Mouse (Mus musculus) liver, embryonic 13.5 days (tissue): ENCODE measurements at regions not wholly inside any gene's neighbourhood (a gene's known extent, or its start where the extent isn't known, plus 50 kb on each side); places are given as distances from the start of the nearest gene placed in this dataset.

ENCODE experiments used
- ATAC-seq: fragments of 200-750 bp; cut with Nextera tagmentation; 2 replicates; pipeline ENCODE4 v1.8.0; 2017; ENCODE audit warnings: low read depth, mild to moderate bottlenecking, moderate number of reproducible peaks, moderate library complexity
- DNase-seq: peaks from one replicate; pipeline ENCODE4 v3.0.0; 2022
- H3K27ac ChIP-seq: fragments of 300-500 bp; sonication (generic); 2 replicates; pipeline ENCODE4 v1.5.1; 2015; ENCODE audit warnings: moderate library complexity, mild to moderate bottlenecking, inconsistent platforms
- H3K27me3 ChIP-seq: fragments of 300-500 bp; sonication (generic); 2 replicates; pipeline ENCODE4 v1.6.1; 2015; ENCODE audit warnings: mild to moderate bottlenecking, inconsistent platforms
- H3K36me3 ChIP-seq: fragments of 300-500 bp; sonication (generic); 2 replicates; pipeline ENCODE4 v1.6.1; 2015; ENCODE audit warnings: mild to moderate bottlenecking, inconsistent platforms
- H3K4me1 ChIP-seq: fragments of 300-500 bp; sonication (generic); replicated peaks from 2 replicates; pipeline ENCODE4 v1.6.1; 2015; ENCODE audit warnings: inconsistent platforms
- H3K4me2 ChIP-seq: fragments of 300-500 bp; sonication (generic); 2 replicates; pipeline ENCODE4 v1.6.1; 2015; ENCODE audit warnings: inconsistent platforms, mild to moderate bottlenecking, moderate library complexity
- H3K4me3 ChIP-seq: fragments of 300-500 bp; sonication (generic); replicated peaks from 2 replicates; pipeline ENCODE4 v1.5.1; 2015; ENCODE audit warnings: mild to moderate bottlenecking, inconsistent platforms
- H3K9ac ChIP-seq: fragments of 300-500 bp; sonication (generic); 2 replicates; pipeline ENCODE4 v1.6.1; 2015; ENCODE audit warnings: mild to moderate bottlenecking, inconsistent platforms
- H3K9me3 ChIP-seq: fragments of 300-500 bp; sonication (generic); replicated peaks from 2 replicates; pipeline ENCODE4 v1.6.1; 2016; ENCODE audit warnings: inconsistent platforms
- WGBS: fragments of 180-500 bp; shearing (Covaris S2); methylation state at CpG from one replicate; pipeline ENCODE4 v1.1.7; 2015; ENCODE audit not compliant: insufficient replicate concordance; 5-methylcytosine and 5-hydroxymethylcytosine counted together

DNA sequence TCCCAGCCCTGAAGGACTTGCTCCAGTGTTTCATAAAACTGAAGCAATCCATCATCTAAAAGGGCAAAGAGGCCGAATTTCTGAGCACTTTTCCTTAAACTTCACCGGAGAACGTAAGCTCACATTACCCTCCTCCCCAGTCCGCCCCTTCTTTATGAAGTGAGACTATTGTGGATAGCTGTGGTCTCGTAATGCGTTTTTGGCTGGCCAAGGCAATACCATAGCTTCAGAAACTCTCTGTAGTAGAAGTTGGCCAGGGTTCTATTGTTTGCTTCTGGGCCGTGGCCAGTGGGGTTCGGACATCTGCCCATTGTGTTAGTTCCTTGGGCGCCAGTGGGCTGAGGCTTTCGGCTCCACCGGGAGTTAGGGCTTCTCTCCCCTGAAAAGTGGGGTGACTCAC, 301.7 kb upstream of the Sox9 start:
- Histone ChIP-seq H3K9me3 (0 out of 2 replicates have a peak, but pooled peaks cover 4% of the 10 kb centered on the region), H3K27me3 (no peaks in the 10 kb centered on the region), H3K9ac (no peak overlapping the region), H3K4me1 (no peaks in the 10 kb centered on the region), H3K4me2 (no peak overlapping the region), H3K4me3 (no peak overlapping the region), H3K27ac (no peak overlapping the region), H3K36me3 (no peaks in the 10 kb centered on the region)
- 69% methylated on average over 11 of the region's 11 CpGs for WGBS
- ATAC-seq (no peak), DNase-seq (no peak)

GRCm38 (mm10) chr11:112501781-112502180, 280.2 kb upstream of the Sox9 start:
- ATAC-seq, result no peak

GRCm38 (mm10) chr11:112519076-112519475, 262.9 kb upstream of the Sox9 start:
- H3K4me2 ChIP-seq, result no peak overlapping the region
- no peaks in the 10 kb centered on the region for H3K36me3 ChIP-seq
- H3K4me3 ChIP-seq, result no peak overlapping the region
- no peak overlapping the region for H3K27ac ChIP-seq
- ATAC-seq (no peak), DNase-seq (no peak)
- no peak overlapping the region for H3K9ac ChIP-seq
- no peaks in the 10 kb centered on the region for H3K27me3 ChIP-seq
- 65% methylated on average over 8 of the region's 8 CpGs for WGBS
- peaks cover 1% of the 10 kb centered on the region; the same call in 1 of the 2 replicates for H3K9me3 ChIP-seq
- no peaks in the 10 kb centered on the region for H3K4me1 ChIP-seq

More at GRCm38 (mm10) chr11:112501781-112502180, 280.2 kb upstream of the Sox9 start:
- no peak overlapping the region for H3K27ac ChIP-seq
- no peaks in the 10 kb centered on the region for H3K36me3 ChIP-seq
- H3K9me3 ChIP-seq, result no peaks in the 10 kb centered on the region
- H3K27me3 ChIP-seq, result no peaks in the 10 kb centered on the region
- H3K4me2 ChIP-seq, result no peak overlapping the region
- DNase-seq, result no peak
- no peak overlapping the region for H3K9ac ChIP-seq
- no peak overlapping the region for H3K4me3 ChIP-seq
- 15% methylated on average over 5 of the region's 5 CpGs for WGBS
- no peaks in the 10 kb centered on the region for H3K4me1 ChIP-seq

GRCm38 (mm10) chr11:112524983-112525382, 257.0 kb upstream of the Sox9 start:
- Histone ChIP-seq H3K4me3 (no peak overlapping the region), H3K36me3 (no peaks in the 10 kb centered on the region), H3K9me3 (peaks cover 9% of the 10 kb centered on the region; the same call in 1 of the 2 replicates), H3K4me1 (no peaks in the 10 kb centered on the region), H3K9ac (no peak overlapping the region), H3K4me2 (no peak overlapping the region), H3K27me3 (no peaks in the 10 kb centered on the region), H3K27ac (no peak overlapping the region)
- ATAC-seq, result no peak
- WGBS, result 60% methylated on average over 3 of the region's 3 CpGs
- DNase-seq, result no peak

DNA sequence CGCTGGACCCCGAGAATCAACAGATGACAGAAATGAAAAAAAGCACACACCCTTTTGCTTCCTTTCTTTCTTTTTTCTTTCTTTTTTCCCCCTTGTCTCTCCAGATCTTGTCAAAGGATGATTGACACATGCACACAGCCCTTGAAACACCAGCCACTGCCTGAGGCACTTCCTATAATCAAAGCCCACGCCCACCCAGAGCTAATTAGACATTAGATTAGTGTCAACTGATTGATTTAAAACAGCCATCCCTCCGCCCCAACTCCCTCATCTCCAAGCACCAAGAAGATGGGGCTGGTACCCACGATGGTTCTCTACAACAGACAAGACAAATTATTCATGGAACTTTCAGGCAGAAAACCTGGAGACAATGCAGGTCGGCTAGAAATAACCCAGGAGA, 239.5 kb upstream of the Sox9 start:
- ATAC-seq (no peak), DNase-seq (no peak)
- Histone ChIP-seq H3K4me2 (no peak overlapping the region), H3K36me3 (no peaks in the 10 kb centered on the region), H3K4me1 (no peaks in the 10 kb centered on the region), H3K9ac (no peak overlapping the region), H3K27me3 (no peaks in the 10 kb centered on the region), H3K9me3 (0 out of 2 replicates have a peak, but pooled peaks cover 3% of the 10 kb centered on the region), H3K27ac (no peak overlapping the region), H3K4me3 (no peak overlapping the region)
- WGBS, result 40% methylated on average over 6 of the region's 6 CpGs

DNA sequence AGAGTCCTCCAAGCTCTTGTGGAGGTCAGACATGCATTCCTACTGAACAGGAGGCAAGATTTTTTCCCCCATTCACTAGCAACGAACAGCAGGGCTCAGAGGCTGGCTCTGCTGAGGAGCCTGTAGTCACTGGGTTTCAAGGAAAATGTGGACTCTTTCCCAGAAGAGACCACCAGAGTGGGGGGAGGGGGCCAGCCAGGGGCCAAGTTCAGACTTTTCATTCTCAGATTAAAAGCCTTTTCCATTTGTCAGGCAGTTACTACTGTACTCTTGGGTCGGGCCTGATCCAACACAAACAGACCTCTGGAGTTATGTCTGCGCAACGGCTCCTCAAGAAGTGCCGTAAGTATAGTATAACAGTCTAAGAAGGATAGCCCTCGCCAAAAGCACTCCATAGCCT, 238.6 kb upstream of the Sox9 start:
- 75% methylated on average over 6 of the region's 6 CpGs for WGBS
- DNase-seq (no peak), ATAC-seq (no peak)
- no peak overlapping the region for H3K27ac ChIP-seq
- H3K36me3 ChIP-seq, result no peaks in the 10 kb centered on the region
- H3K9me3 ChIP-seq, result no peaks in the 10 kb centered on the region
- no peak overlapping the region for H3K4me2 ChIP-seq
- no peaks in the 10 kb centered on the region for H3K27me3 ChIP-seq
- H3K4me3 ChIP-seq, result no peak overlapping the region
- no peak overlapping the region for H3K9ac ChIP-seq
- no peaks in the 10 kb centered on the region for H3K4me1 ChIP-seq

- no peak overlapping the region for H3K4me3 ChIP-seq
- H3K4me2 ChIP-seq, result no peak overlapping the region
- no peak overlapping the region for H3K9ac ChIP-seq
- no peaks in the 10 kb centered on the region for H3K27me3 ChIP-seq
- no peaks in the 10 kb centered on the region for H3K4me1 ChIP-seq
- no peak overlapping the region for H3K27ac ChIP-seq
- no peaks in the 10 kb centered on the region for H3K9me3 ChIP-seq
- H3K36me3 ChIP-seq, result no peaks in the 10 kb centered on the region
- no peak for ATAC-seq
- no peak for DNase-seq
- 67% methylated on average over 7 of the region's 7 CpGs for WGBS
Measured at GRCm38 (mm10) chr11:112545231-112546010, 236.6 kb upstream of the Sox9 start.

- Histone ChIP-seq H3K36me3 (no peaks in the 10 kb centered on the region), H3K9ac (no peak overlapping the region), H3K4me3 (no peak overlapping the region), H3K9me3 (no peaks in the 10 kb centered on the region), H3K27ac (no peak overlapping the region), H3K27me3 (no peaks in the 10 kb centered on the region), H3K4me2 (no peak overlapping the region), H3K4me1 (no peaks in the 10 kb centered on the region)
- 64% methylated on average over 5 of the region's 5 CpGs for WGBS
- ATAC-seq, result no peak
- DNase-seq, result no peak
Measured at GRCm38 (mm10) chr11:112546162-112546561, 235.9 kb upstream of the Sox9 start.

DNA sequence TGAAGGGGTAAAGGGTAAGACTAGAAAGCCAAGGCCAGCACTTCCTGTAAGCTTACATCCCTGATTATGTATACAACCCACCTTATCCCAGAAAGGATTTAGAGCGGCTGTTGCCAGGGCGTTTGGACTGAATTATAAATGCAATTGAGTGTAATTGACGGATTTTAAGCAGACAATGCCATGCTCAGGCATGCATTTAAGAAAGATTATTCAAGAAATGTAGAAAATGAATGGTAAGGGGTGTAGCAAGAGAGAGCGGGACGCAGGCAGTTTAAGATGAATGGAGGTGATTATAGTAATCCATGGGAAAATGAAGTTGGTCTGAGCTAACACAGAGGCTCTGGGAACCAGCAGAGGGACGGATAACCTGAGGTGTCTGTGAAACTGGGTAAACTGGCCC, 229.2 kb upstream of the Sox9 start:
- Histone ChIP-seq H3K9me3 (no peaks in the 10 kb centered on the region), H3K27me3 (no peaks in the 10 kb centered on the region), H3K4me3 (no peak overlapping the region), H3K27ac (no peak overlapping the region), H3K4me2 (no peak overlapping the region), H3K36me3 (no peaks in the 10 kb centered on the region), H3K4me1 (no peaks in the 10 kb centered on the region), H3K9ac (no peak overlapping the region)
- 70% methylated on average over 6 of the region's 6 CpGs for WGBS
- no peak for DNase-seq
- ATAC-seq, result no peak

- WGBS, result 67% methylated on average over 9 of the region's 9 CpGs
Measured at GRCm38 (mm10) chr11:112563027-112563426, 219.0 kb upstream of the Sox9 start.

DNA sequence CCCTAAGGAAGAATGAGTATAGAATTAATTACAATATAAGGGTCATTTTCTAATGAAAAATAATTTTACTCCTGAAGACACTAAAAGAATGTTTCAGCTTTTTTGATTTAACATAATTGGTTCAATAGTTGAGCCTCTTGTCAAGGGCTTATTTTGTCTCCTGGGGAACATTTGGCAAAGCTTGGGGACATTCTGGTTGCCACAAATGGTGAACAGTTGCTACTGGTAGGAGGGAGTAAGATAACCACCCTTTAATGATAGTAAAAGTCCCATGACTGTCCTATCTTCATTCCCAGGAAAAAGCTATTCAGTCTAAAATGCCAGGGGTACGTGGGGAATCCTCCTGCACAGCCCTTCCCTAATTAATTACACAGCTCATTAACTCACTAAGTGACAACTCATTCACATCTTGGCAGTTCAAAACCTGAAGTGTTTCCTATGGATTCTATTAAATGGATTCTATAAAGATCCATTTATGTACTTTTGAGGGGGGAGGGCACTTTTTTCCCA, 217.3 kb upstream of the Sox9 start:
- Histone ChIP-seq H3K27ac (no peak overlapping the region), H3K9me3 (no peaks in the 10 kb centered on the region), H3K4me2 (no peak overlapping the region), H3K36me3 (no peaks in the 10 kb centered on the region), H3K4me3 (no peak overlapping the region), H3K9ac (no peak overlapping the region), H3K4me1 (no peaks in the 10 kb centered on the region), H3K27me3 (no peaks in the 10 kb centered on the region)
- DNase-seq (no peak), ATAC-seq (no peak)
- WGBS, result 32% methylated on average over 1 of the region's 1 CpGs

More at GRCm38 (mm10) chr11:112563027-112563426, 219.0 kb upstream of the Sox9 start:
- Histone ChIP-seq H3K4me1 (no peaks in the 10 kb centered on the region), H3K9ac (no peak overlapping the region), H3K9me3 (no peaks in the 10 kb centered on the region), H3K36me3 (no peaks in the 10 kb centered on the region), H3K27me3 (no peaks in the 10 kb centered on the region), H3K4me3 (no peak overlapping the region), H3K4me2 (no peak overlapping the region), H3K27ac (no peak overlapping the region)
- no peak for DNase-seq
- no peak for ATAC-seq

- no peak overlapping the region for H3K9ac ChIP-seq
- WGBS, result 65% methylated on average over 3 of the region's 3 CpGs
- DNase-seq, result no peak
- no peaks in the 10 kb centered on the region for H3K4me1 ChIP-seq
- H3K27ac ChIP-seq, result no peak overlapping the region
- H3K9me3 ChIP-seq, result no peaks in the 10 kb centered on the region
- H3K4me2 ChIP-seq, result no peak overlapping the region
- no peak overlapping the region for H3K4me3 ChIP-seq
- no peaks in the 10 kb centered on the region for H3K27me3 ChIP-seq
- no peaks in the 10 kb centered on the region for H3K36me3 ChIP-seq
- ATAC-seq, result no peak
Measured at GRCm38 (mm10) chr11:112566071-112566470, 216.0 kb upstream of the Sox9 start.
